Mouse (Mus musculus) lung, adult 2 months (tissue): Measurements from ENCODE around the gene Tmem179.

Source experiments
- CTCF ChIP-seq: fragments of 200-500 bp; IDR thresholded peaks from 2 replicates; pipeline ENCODE4 v1.5.1; 2011; ENCODE audit warnings: mild to moderate bottlenecking, low read length, control low read depth; ENCODE audit not compliant: insufficient read depth
- POLR2A ChIP-seq: fragments of 200-500 bp; IDR thresholded peaks from 2 replicates; pipeline ENCODE4 v1.6.1; 2011; ENCODE audit warnings: low read depth, mild to moderate bottlenecking, control low read depth, low read length, borderline replicate concordance; ENCODE audit errors: extremely low read depth

DNA sequence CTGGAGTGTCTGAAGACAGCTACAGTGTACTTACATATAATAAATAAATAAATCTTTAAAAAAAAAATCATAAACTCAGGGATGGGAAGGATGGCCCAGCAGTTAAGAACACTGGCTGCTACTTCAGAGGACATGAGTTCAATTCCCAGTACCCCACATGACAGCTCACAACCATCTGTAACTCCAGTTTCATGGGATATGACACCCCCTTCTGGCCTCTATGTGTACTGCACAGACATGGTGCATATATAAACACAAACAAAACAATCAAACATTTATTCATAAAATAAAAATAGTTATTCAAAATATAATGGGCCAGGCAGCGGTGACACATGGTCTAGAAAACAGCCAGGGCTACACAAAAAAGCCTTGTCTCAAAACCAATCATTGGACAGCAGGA is 32.7 kb upstream of the Tmem179 start:
- TF ChIP-seq CTCF (no peak), POLR2A (no peak)
